Mouse (Mus musculus): ENCODE measurements around the gene Dmrta2. TPM values are rescaled to one million over a fixed set of nuclear protein-coding genes. Genes with fewer than 3 reads are reported as not detected.

The Dmrta2 gene
- polyA plus RNA-seq, 1 experiment from 2014 or later = 0.05 TPM

DNA sequence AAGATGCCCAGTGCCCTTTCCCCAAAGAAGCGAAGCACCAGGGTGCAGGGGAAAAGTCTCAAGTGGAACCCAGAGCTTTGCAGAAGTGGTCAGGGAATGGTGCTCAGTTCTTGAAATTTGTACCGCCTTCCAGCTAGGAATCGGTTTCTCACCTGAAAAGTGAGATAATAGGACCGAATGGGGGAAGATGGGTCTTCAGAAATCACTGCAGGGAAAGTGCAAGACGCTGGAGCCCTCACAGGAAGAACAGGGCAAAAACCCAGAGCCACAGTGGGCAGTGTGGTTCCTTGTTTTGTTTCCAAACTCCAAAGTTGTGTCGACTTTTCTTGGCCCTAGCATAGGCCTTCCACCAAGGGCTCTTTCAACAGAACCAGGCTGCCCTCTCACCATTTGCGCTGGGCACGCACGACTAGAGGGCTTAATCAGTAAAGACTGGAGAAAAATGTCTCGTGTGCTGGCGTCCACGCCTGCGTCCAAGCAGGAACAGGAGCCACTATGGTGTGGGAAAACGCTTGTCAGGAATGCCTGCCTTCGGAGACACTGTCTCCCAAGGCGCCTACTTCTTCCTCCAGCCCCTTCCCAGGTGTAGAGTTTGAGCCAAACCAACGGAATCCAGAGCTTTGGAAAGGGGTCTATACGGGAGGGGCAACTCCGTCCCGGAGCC, 3.7 kb upstream of the Dmrta2 start:
- H3K4me3 ChIP-seq (replicated peaks) = no peak overlapping the region
- H3K9me3 ChIP-seq = no peaks in the 10 kb centered on the region
- H3K9ac ChIP-seq = no peak overlapping the region
- no peaks in the 10 kb centered on the region for H3K36me3 ChIP-seq
- no peak for ATAC-seq
- no peak overlapping the region for H3K4me2 ChIP-seq (replicated peaks)
- H3K27ac ChIP-seq = no peak overlapping the region
- peaks cover 77% of the 10 kb centered on the region for H3K27me3 ChIP-seq (replicated peaks)
- WGBS = 3% methylated on average over 20 of the region's 20 CpGs
- peaks cover 17% of the 10 kb centered on the region for H3K4me1 ChIP-seq (replicated peaks)

DNA sequence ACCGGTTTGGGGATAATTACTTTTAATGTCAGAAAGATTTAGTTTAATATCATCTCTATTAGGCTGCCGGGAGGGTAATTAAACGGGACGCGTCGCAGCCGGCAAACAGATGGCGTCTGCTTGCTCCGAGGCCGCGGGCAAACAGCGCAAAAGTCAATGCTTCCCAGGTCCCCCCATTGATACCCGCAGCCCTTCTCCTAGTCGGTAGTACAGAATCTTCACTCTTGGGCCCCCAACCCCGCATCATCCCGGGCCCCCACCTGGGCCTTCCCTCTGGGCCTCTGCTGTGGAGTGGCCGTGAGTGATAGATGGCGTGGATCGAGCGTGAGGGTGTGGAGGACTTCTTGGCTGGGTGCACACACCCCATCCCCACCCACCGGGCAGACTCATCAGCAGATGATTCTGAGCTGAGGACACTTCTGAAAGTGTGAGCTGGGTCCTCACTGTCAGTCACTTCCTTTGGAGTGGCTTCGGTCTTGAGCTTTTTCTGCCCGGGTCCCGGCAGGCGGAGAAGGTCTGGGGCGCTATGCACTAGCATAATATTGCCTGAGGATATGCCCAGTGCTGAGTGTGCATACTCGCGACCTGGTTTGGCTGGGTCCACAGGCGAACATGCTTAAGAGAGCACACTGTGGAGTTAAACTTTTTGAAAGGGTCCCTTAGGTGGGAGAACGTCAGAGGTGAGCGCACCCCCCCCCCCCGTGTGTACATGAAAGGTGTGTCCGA, 3.0 kb upstream of the Dmrta2 start:
- Histone ChIP-seq H3K27me3 (replicated peaks) (peaks cover 83% of the 10 kb centered on the region), H3K36me3 (no peaks in the 10 kb centered on the region)

GRCm38 (mm10) chr4:109975381-109976240, 2.2 kb upstream of the Dmrta2 start:
- Histone ChIP-seq H3K4me1 (replicated peaks) (peaks cover 22% of the 10 kb centered on the region), H3K9ac (no peak overlapping the region), H3K9me3 (no peaks in the 10 kb centered on the region), H3K27me3 (replicated peaks) (peaks cover 91% of the 10 kb centered on the region), H3K27ac (no peak overlapping the region), H3K4me3 (replicated peaks) (no peak overlapping the region), H3K4me2 (replicated peaks) (no peak overlapping the region), H3K36me3 (no peaks in the 10 kb centered on the region)
- no peak for ATAC-seq
- whole genome bisulfite sequencing = 8% methylated on average over 25 of the region's 25 CpGs

More for the DNA sequence above, 3.0 kb upstream of the Dmrta2 start:
- Histone ChIP-seq H3K27ac (no peak overlapping the region), H3K4me1 (replicated peaks) (peaks cover 19% of the 10 kb centered on the region), H3K9ac (no peak overlapping the region), H3K9me3 (no peaks in the 10 kb centered on the region), H3K4me2 (replicated peaks) (peak overlapping the region; percentile 15; the same call in 1 of the 2 replicates), H3K4me3 (replicated peaks) (no peak overlapping the region)
- 0 out of 2 replicates have a peak, but pooled peaks have one; percentile 16 for ATAC-seq
- WGBS = 2% methylated on average over 33 of the region's 33 CpGs

DNA sequence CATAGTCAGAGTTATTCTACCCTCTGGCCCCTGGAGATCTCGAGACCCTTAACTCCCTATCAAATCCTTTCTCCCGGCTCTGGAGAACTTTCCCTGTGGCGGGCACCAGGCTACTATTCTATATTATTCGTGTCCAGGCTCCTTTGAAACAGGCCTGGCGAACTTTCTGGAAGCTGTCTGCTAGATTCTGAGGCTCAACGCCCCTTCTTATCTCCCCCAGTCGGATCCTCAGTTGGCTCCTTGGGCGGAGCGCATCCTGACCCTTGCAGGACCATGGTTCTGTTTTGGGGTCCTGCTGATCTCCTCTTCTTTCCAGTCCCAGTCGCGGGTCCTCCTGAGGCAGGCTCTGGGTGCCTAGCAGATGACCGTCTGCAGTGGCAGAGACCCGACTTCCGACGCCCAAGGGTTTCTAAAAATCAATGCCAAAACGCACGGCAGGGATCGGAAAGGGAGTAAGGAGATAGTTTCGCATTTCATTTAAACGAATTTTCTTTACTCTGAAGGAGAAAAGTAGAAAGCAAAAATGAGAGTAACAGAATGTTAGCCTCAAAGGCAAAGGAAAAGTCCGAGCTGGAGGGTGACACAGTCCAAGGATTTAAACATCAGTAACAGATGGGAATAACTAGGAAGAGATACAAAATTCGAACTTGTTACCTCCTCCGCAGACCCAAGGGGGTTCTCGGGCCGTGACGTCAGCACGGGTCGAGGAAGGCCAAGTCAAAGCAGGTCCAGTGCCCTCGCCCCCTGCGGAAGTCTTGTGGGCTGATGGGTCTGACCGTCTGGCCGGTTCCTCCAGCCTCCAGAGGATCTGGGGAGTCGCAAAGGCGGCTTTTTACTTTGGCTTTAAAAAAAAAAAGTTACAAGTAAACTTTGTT, 1.3 kb upstream of the Dmrta2 start:
- Histone ChIP-seq H3K9ac (no peak overlapping the region), H3K4me1 (replicated peaks) (peaks cover 23% of the 10 kb centered on the region), H3K9me3 (no peaks in the 10 kb centered on the region), H3K27ac (no peak overlapping the region), H3K4me3 (replicated peaks) (no peak overlapping the region), H3K36me3 (no peaks in the 10 kb centered on the region), H3K4me2 (replicated peaks) (no peak overlapping the region), H3K27me3 (replicated peaks) (peaks cover 93% of the 10 kb centered on the region)
- WGBS = 2% methylated on average over 34 of the region's 34 CpGs
- no peak for ATAC-seq

DNA sequence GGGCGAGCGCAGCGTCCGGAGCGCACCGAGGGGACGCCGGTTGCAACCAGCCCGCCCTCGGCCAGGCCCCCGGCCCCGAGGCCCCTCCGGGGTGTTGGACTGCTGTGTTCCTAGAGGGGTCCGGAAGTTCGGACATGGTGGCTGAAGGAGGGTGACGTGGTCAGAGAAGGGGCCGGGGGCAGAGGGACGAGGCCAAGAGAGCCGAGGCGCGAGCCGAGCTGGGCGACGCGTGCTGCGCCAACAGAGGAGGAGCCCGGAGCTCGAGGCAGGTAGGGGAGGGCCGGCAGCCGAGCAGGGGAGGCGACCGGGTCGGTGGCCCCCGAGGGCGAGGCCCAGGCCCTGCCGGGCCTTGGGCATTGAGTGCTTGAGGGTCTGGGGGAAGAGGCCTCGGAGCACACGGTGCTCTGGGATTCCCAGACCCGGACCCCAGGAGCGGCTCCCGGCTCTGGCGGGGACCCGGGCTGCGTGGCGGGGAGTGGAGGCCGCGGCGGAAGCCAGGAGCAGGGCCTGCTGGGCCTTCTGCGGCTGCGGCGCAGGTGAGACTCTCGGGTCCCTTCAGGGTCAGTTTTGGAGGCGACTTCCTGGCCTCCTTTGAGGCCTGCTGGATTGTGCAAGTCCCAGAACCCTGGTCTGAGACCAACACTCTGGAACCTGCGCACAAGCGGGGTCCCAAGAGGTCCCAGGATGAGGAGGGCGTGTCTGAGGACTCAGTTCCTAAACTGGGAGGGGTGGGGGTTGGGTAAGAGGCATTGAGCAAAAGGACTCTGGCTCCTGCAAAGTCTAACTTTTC, 410 bp downstream of the Dmrta2 start:
- H3K27me3 ChIP-seq (replicated peaks) = peaks cover 98% of the 10 kb centered on the region
- H3K27ac ChIP-seq = no peak overlapping the region
- WGBS = under 1% methylated on average over 55 of the region's 56 CpGs
- peaks cover 36% of the 10 kb centered on the region for H3K4me1 ChIP-seq (replicated peaks)
- no peaks in the 10 kb centered on the region for H3K36me3 ChIP-seq
- no peaks in the 10 kb centered on the region for H3K9me3 ChIP-seq
- peak overlapping the region; percentile 59 for H3K4me2 ChIP-seq (replicated peaks)
- peak; percentile 27 for ATAC-seq
- H3K9ac ChIP-seq = no peak overlapping the region
- H3K4me3 ChIP-seq (replicated peaks) = peak overlapping the region; percentile 33

DNA sequence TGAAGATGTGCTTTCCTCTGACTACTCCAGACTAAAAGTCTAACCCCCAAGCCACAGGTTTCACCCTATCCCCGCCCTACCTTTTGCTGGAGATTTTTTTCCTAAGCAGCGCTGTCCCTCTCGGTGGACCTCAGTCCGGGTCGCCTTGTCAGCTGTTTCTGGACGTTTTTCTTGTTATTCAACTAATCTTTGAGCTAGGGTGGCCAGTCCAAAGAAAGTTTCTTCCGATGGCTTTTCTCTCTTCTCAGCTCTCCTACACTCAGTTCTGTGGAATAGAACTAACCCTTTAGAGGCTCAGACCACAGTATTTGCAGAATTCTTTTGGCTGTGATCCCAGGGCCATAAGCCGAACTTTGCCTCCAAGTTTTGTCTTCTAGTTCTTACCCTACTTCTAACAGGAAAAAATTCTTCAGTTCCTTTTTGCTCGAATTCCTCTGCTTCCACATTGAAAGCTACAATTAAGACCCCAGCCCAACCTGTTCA, 1.0 kb downstream of the Dmrta2 start:
- Histone ChIP-seq H3K4me2 (replicated peaks) (no peak overlapping the region), H3K9ac (no peak overlapping the region), H3K9me3 (no peaks in the 10 kb centered on the region), H3K27me3 (replicated peaks) (peaks cover 98% of the 10 kb centered on the region), H3K36me3 (no peaks in the 10 kb centered on the region), H3K4me1 (replicated peaks) (peaks cover 40% of the 10 kb centered on the region), H3K4me3 (replicated peaks) (no peak overlapping the region), H3K27ac (no peak overlapping the region)
- WGBS = 4% methylated on average over 9 of the region's 9 CpGs
- no peak for ATAC-seq

- Histone ChIP-seq H3K4me3 (replicated peaks) (peak overlapping the region; percentile 7; the same call in 1 of the 2 replicates), H3K4me2 (replicated peaks) (peak overlapping the region; percentile 48), H3K36me3 (no peaks in the 10 kb centered on the region), H3K27me3 (replicated peaks) (peaks cover 98% of the 10 kb centered on the region), H3K9ac (no peak overlapping the region), H3K9me3 (no peaks in the 10 kb centered on the region), H3K4me1 (replicated peaks) (peaks cover 38% of the 10 kb centered on the region), H3K27ac (no peak overlapping the region)
- ATAC-seq = no peak
- WGBS = under 1% methylated on average over 66 of the region's 66 CpGs
Observed at GRCm38 (mm10) chr4:109979461-109980320, 1.8 kb downstream of the Dmrta2 start.

- peak overlapping the region; percentile 48 for H3K4me2 ChIP-seq (replicated peaks)
- H3K36me3 ChIP-seq = no peaks in the 10 kb centered on the region
- WGBS = 7% methylated on average over 29 of the region's 29 CpGs
- no peak overlapping the region for H3K27ac ChIP-seq
- peak overlapping the region; percentile 7; the same call in 1 of the 2 replicates for H3K4me3 ChIP-seq (replicated peaks)
- H3K9ac ChIP-seq = no peak overlapping the region
- ATAC-seq = no peak
- peaks cover 36% of the 10 kb centered on the region for H3K4me1 ChIP-seq (replicated peaks)
- peaks cover 98% of the 10 kb centered on the region for H3K27me3 ChIP-seq (replicated peaks)
- no peaks in the 10 kb centered on the region for H3K9me3 ChIP-seq
Observed at GRCm38 (mm10) chr4:109980321-109981082, 2.6 kb downstream of the Dmrta2 start.

DNA sequence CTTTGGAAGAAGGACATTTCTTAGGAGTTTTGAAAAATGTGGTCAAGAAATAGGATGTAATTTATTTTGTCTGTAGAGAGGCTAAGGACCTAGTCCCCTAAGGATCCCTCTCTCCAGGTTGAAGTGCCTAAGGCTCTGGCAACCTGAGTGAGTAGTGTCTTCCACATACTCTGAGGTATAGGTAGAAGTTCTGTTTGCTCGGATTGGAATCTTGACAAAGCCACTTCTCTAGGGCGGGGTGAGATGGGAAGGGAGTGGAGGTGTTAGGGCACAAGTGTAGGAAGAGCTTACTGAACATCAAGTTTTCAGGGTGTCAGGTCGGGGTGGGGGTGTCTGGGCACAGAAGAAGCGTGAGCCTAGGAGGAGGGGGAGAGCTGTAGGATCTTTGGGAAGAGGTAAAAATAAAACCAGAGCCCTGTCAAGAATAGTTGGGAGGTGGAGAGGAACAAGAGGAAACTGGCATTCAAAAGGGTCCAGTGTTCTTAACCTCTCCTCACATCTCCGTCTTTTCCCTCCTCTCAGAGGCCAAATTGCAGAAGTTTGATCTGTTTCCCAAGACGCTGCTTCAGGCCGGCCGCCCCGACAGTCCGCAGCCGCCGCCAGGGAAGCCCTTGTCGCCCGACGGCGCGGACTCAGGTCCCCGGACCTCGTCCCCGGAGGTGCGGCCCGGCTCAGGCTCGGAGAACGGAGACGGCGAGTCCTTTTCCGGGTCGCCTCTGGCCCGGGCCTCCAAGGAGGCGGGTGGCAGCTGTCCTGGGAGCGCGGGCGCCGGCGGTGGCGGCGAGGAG, 3.4 kb downstream of the Dmrta2 start:
- H3K36me3 ChIP-seq = no peaks in the 10 kb centered on the region
- H3K27ac ChIP-seq = no peak overlapping the region
- no peaks in the 10 kb centered on the region for H3K9me3 ChIP-seq
- no peak overlapping the region for H3K9ac ChIP-seq
- H3K4me1 ChIP-seq (replicated peaks) = peaks cover 36% of the 10 kb centered on the region
- WGBS = 1% methylated on average over 37 of the region's 37 CpGs
- no peak for ATAC-seq
- peak overlapping the region; percentile 32 for H3K4me3 ChIP-seq (replicated peaks)
- peaks cover 98% of the 10 kb centered on the region for H3K27me3 ChIP-seq (replicated peaks)
- peak overlapping the region; percentile 58 for H3K4me2 ChIP-seq (replicated peaks)

Measured in intestine, embryonic 15.5 days (tissue).